Mouse (Mus musculus): ENCODE results near the gene Camk2b.
"Not testable (repeated sequence)": the region's sequence is repeated elsewhere in the genome, so short reads cannot be mapped to it uniquely, and the experiment has no call there.

The Camk2b gene

DNA sequence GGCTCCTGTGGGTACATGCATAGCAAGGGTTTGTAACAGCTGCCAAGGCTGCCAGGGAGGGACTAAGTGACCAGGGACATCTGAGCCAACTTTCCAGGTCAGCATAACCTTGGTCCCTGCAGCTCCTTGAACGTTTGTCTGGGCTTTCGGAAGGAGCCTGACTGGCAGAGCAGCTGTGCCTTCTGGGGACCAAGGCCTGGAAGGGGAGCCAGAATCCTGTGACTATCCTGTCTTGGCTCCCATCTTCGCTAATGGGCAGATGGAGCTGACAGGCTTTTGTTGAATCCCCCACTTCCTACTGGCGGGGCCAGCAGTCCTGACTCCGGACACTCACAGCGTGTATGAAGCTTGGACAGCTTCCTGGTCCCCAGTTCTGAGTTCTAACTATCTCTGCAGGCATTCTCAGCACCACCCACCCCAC, 51.1 kb downstream of the Camk2b start:
- DNase-seq (ENCODE audit: extremely low spot score), result no peak

- DNase-seq (ENCODE audit: extremely low spot score), result no peak
These were observed 52.8 kb downstream of the Camk2b start for GRCm38 (mm10) chr11:6013359-6013758.

- DNase-seq (ENCODE audit: extremely low spot score), result no peak
These were observed 54.3 kb downstream of the Camk2b start for GRCm38 (mm10) chr11:6011879-6012278.

GRCm38 (mm10) chr11:6010751-6011482, 55.2 kb downstream of the Camk2b start:
- not testable (repeated sequence) for DNase-seq (ENCODE audit: extremely low spot score)

DNA sequence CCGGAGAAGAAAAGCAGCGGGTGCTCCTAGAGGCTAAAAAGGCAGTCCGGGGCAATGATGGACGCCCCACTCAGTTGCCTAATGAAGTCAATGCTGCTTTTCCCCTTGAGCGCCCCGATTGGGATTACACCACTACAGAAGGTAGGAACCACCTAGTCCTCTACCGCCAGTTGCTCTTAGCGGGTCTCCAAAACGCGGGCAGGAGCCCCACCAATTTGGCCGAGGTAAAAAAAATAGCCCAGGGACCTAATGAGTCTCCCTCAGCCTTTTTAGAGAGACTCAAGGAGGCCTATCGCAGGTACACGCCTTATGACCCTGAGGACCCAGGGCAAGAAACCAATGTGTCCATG, 58.4 kb downstream of the Camk2b start:
- not testable (repeated sequence) for DNase-seq (ENCODE audit: extremely low spot score)

- peak; percentile 17 for DNase-seq (ENCODE audit: extremely low spot score)
These were observed 59.0 kb downstream of the Camk2b start for GRCm38 (mm10) chr11:6007010-6007778.

- DNase-seq (ENCODE audit: extremely low spot score), result not testable (repeated sequence)
These were observed 59.7 kb downstream of the Camk2b start for GRCm38 (mm10) chr11:6006351-6007009.

DNA sequence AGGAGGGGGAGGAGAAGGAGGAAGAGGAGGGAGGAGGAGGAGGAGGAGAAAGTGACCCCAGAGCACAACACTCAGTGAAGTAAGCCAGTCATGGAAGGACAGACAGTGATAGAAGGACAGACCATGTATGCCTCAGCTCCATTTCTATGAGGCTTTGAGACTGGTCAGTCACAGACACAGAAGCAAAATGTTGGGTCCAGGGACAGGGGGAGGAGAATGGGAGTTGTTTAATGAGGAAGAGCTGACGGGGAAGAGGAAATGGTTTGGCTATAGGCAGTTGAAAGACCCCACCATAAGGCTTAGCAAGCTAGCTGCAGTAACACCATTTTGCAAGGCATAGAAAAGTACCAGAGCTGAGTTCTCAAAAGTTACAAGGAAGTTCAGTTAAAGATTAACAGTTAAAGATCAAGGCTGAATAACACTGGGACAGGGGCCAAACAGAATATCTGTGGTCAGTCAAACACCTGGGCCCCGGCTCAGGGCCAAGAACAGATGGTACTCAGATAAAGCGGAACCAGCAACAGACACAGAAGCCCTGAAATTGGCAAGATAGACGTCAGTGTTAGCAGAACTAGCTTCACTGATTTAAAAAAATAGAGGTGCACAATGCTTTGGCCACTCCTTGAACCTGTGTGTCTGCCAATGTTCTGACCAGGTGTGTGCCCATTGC, 60.7 kb downstream of the Camk2b start:
- DNase-seq (ENCODE audit: extremely low spot score), result not testable (repeated sequence)

- no peak for DNase-seq (ENCODE audit: extremely low spot score)
These were observed 63.0 kb downstream of the Camk2b start for GRCm38 (mm10) chr11:6003046-6003639.

DNA sequence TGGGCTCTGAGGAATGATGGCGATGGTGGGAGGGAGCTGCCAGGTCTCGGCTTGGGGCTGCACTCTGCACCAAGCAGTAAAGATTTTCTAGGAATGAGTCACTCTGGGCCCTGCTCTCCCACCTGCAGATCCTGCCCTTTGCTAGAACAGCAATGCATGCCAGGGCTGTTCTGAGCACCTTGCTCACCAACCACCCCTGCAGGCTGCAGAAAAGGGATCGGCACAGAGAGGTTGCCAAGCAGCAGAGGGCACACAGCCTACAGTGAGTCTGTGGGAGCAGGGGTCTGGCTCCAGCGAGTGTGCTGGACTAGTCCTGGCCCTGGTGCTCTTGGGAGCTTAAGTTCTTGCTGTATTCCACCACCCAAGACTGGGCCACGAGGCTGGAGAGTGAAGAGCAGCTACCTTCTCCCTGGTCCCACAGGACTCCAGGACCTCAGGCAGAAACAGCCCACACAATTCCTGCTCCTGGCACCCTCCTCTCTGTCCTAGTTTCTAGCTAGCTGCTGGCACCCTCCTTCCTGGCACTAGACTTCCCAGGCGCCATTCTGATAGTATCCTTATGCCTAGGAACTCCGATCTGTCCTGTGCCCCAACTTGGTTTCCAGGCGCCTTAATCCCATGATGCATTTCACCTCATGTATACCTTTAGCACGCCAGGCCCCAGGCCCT, 64.0 kb downstream of the Camk2b start:
- DNase-seq (ENCODE audit: extremely low spot score), result no peak

GRCm38 (mm10) chr11:6000961-6001682, 65.0 kb downstream of the Camk2b start:
- no peak for DNase-seq (ENCODE audit: extremely low spot score)

DNA sequence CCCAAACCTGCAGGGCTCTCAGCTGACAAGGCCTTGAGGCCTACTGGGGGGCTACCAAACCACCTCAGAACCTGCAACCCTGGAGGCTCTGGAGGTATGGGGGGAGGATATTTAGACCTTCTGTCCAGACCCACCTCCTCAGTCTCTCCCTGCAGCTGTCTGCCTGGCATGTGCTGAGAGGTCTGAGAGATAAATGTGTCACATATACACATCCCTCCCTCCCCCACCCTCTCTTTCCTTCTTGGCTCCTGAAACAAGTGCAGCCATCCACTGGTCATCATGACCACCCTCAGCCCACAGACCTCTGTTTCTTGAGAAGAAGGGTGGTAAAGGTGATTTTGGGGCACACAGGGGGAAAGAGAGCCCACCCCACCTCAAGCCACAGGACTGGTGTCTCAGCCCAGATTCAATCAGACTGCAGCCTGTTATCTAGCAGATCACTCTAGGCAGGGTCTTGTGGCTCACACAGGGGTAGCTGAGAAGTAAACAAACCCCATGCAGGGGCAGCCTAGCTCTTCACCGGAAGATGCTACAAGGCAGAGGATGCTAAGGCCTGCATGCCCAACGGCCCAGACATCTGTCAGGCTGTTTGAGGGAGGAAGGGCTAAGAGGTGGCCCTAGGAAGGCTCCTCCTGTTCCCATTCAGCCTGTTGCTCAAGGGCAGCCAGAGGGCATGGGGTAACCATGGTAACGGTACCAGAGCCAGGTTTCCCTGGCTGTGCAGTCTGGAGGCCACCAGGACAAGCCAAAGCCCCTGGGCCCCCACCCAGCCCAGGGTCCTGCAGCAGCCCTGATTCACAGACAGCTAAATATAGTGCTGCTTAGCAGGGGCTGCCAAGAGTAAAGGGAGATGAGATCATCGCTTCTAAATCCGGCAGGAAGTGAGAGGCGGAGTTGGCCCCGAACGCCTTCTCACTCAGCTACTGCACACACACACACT, 66.1 kb downstream of the Camk2b start:
- DNase-seq (ENCODE audit: extremely low spot score), result peak; percentile 66

DNA sequence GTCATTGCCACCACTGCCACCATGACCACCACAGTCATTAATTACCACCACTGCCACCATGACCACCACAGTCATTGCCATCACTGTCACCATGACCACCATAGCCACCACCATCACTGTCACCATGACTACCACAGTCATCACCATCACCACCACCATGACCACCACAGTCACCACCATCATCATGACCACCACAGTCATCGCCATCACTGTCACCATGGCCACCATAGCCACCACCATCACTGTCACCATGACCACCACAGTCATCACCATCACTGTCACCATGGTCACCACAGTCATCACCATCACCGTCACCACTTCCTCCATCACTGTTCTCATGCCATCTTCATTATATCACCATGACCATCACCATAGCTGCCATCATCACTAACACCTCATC, 67.7 kb downstream of the Camk2b start:
- no peak for DNase-seq (ENCODE audit: extremely low spot score)

DNA sequence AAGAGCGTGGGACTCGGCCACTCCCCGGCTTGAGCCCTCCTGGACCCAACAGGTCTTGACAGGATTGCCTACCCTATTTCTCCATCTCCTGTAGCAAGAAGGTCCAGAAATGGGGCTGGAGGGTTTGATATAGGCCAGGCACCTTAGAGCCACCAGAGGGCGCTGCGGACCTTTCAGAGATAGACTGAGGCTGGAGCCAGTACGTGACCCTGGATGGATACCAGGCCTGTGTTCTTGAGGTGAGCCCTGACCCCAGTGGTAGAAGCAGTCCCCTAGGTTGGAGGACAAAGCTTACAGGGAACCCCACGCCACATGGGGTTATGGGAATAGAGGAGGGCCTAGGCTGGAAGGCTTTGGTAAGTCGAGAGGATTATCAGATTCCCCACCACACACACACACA, 70.2 kb downstream of the Camk2b start:
- DNase-seq (ENCODE audit: extremely low spot score), result peak; percentile 75

GRCm38 (mm10) chr11:5994880-5995279, 71.3 kb downstream of the Camk2b start:
- no peak for DNase-seq (ENCODE audit: extremely low spot score)

- DNase-seq (ENCODE audit: extremely low spot score), result no peak
These were observed 72.0 kb downstream of the Camk2b start for GRCm38 (mm10) chr11:5994212-5994611.

- peak; percentile 64 for DNase-seq (ENCODE audit: extremely low spot score)
These were observed 75.3 kb downstream of the Camk2b start for GRCm38 (mm10) chr11:5990910-5991309.

GRCm38 (mm10) chr11:5989954-5990593, 76.1 kb downstream of the Camk2b start:
- no peak for DNase-seq (ENCODE audit: extremely low spot score)

DNA sequence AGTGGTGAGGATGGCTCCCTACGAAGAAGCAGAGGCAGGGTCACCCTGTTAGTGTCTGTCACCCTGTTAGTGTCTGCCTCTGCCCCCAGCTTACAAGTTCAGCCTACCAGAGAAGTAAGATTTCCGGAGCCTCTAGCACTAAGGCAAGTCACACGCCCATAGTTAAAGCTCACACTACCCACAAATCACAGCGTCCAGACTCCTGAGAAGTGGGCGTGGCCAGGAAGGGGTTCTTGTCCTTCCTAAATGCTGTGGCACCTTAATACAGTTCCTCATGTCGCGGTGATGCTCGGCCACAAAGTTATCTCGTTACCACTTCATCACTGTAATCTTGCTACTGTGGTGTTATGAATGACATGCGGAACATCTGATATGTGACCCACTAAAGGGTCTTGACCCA, 78.0 kb downstream of the Camk2b start:
- no peak for DNase-seq (ENCODE audit: extremely low spot score)

All from embryo, embryonic 9.5 days (tissue).